Mouse (Mus musculus) bone marrow macrophage, adult 2 months (primary cell): ENCODE measurements around the gene Eif4ebp2.

Experiments
- CTCF ChIP-seq: IDR thresholded peaks from 2 replicates; pipeline ENCODE4 v1.5.1; 2012; ENCODE audit warnings: low read depth, mild to moderate bottlenecking, low read length, moderate library complexity
- POLR2A ChIP-seq: IDR thresholded peaks from 2 replicates; pipeline ENCODE4 v1.6.1; 2012; ENCODE audit warnings: mild to moderate bottlenecking, low read depth, low read length, borderline replicate concordance

- TF ChIP-seq CTCF (no peak), POLR2A (no peak)
Measured at GRCm38 (mm10) chr10:61473640-61474039, 21.2 kb upstream of the Eif4ebp2 start.
